Mouse (Mus musculus) CH12.LX (cell line): ENCODE measurements around the gene Zfp697. TPM values are rescaled to one million over a fixed set of nuclear protein-coding genes. Genes with fewer than 3 reads are reported as not detected.

ENCODE experiments used
- DNase-seq: peaks from one replicate; pipeline ENCODE4 v3.0.0-alpha.2; 2013; ENCODE audit errors: extremely low read depth
- H3K27ac ChIP-seq: 2 replicates; pipeline ENCODE4 v1.5.1; 2012; ENCODE audit warnings: low read depth, mild to moderate bottlenecking, control low read depth, moderate library complexity; ENCODE audit not compliant: insufficient read depth
- H3K27me3 ChIP-seq: replicated peaks from 2 replicates; pipeline ENCODE3; 2012; ENCODE audit warnings: inconsistent platforms
- H3K36me3 ChIP-seq, 2 experiments: replicated peaks in 1 of 2; 2 replicates each; pipeline versions ENCODE3 to v1.6.1; 2012; ENCODE audit warnings: inconsistent platforms in 1 of 2, low read length in 1 of 2, mild to moderate bottlenecking in 1 of 2, mixed read lengths in 1 of 2, moderate library complexity in 1 of 2; ENCODE audit not compliant: control insufficient read depth in 1 of 2, insufficient read depth in 1 of 2
- H3K4me1 ChIP-seq, 2 experiments: 2 replicates each; pipeline ENCODE4 v1.6.1; 2012; ENCODE audit warnings: inconsistent platforms in 1 of 2, moderate library complexity in 1 of 2; ENCODE audit not compliant: insufficient read depth in 2 of 2, control insufficient read depth in 1 of 2
- H3K4me2 ChIP-seq: 2 replicates; pipeline ENCODE4 v1.6.1; 2012; ENCODE audit warnings: low read depth, mild to moderate bottlenecking, control low read depth; ENCODE audit not compliant: poor library complexity, insufficient read depth, severe bottlenecking
- H3K4me3 ChIP-seq, 3 experiments: fragments of 150-350 bp in 1 of 3; sonication (generic) in 1 of 3; replicated peaks in 1 of 3; 2 replicates each; pipeline versions ENCODE3 to v1.5.1; 2011 to 2012; ENCODE audit warnings: low read depth in 2 of 3, low read length in 2 of 3, mild to moderate bottlenecking in 2 of 3, moderate library complexity in 2 of 3, control low read depth in 1 of 3, improper control_type of control experiment in 1 of 3, inconsistent platforms in 1 of 3, mixed read lengths in 1 of 3; ENCODE audit not compliant: poor library complexity in 1 of 3
- H3K79me2 ChIP-seq: replicated peaks from 2 replicates; pipeline ENCODE4 v1.6.1; 2012; ENCODE audit warnings: mild to moderate bottlenecking, moderate library complexity; ENCODE audit not compliant: control insufficient read depth, poor library complexity, insufficient read depth, severe bottlenecking; ENCODE audit errors: extremely low read depth
- H3K9ac ChIP-seq: 2 replicates; pipeline ENCODE4 v1.6.1; 2012; ENCODE audit warnings: low read depth, mild to moderate bottlenecking, control low read depth, moderate library complexity; ENCODE audit not compliant: insufficient read depth
- H3K9me3 ChIP-seq: replicated peaks from 2 replicates; pipeline ENCODE3; 2012; ENCODE audit warnings: low read length, inconsistent platforms, mixed read lengths
- BHLHE40 ChIP-seq: IDR thresholded peaks from 2 replicates; pipeline ENCODE4 v1.6.1; 2011; ENCODE audit warnings: mild to moderate bottlenecking, low read depth, low read length, improper control_type of control experiment
- CTCF ChIP-seq, 2 experiments: IDR thresholded peaks in 1 of 2; conservative IDR thresholded peaks in 1 of 2; 2 replicates each; pipeline ENCODE4 v1.5.1; 2011 to 2012; ENCODE audit warnings: low read depth in 2 of 2, low read length in 2 of 2, improper control_type of control experiment in 1 of 2, inconsistent platforms in 1 of 2, mild to moderate bottlenecking in 1 of 2, moderate library complexity in 1 of 2
- ELF1 ChIP-seq: IDR thresholded peaks from 2 replicates; pipeline ENCODE4 v1.6.1; 2014; ENCODE audit warnings: low read depth, mild to moderate bottlenecking, inconsistent platforms, low read length, improper control_type of control experiment
- EP300 ChIP-seq: IDR thresholded peaks from 2 replicates; pipeline ENCODE4 v1.6.1; 2011; ENCODE audit warnings: low read length, improper control_type of control experiment
- ETS1 ChIP-seq: conservative IDR thresholded peaks from 2 replicates; pipeline ENCODE4 v1.6.1; 2012; ENCODE audit warnings: low read depth, mild to moderate bottlenecking, inconsistent platforms, low read length, improper control_type of control experiment, moderate library complexity
- GABPA ChIP-seq: IDR thresholded peaks from 2 replicates; pipeline ENCODE4 v1.6.1; 2012; ENCODE audit warnings: low read depth, low read length, improper control_type of control experiment, inconsistent platforms; ENCODE audit not compliant: insufficient replicate concordance
- HCFC1 ChIP-seq: IDR thresholded peaks from 2 replicates; pipeline ENCODE4 v1.6.1; 2012; ENCODE audit warnings: low read depth, mild to moderate bottlenecking, inconsistent platforms, low read length, improper control_type of control experiment
- IRF4 ChIP-seq: IDR thresholded peaks from 2 replicates; pipeline ENCODE4 v1.6.1; 2014; ENCODE audit warnings: low read depth, mild to moderate bottlenecking, inconsistent platforms, low read length, improper control_type of control experiment
- JUND ChIP-seq: conservative IDR thresholded peaks from 2 replicates; pipeline ENCODE4 v1.6.1; 2011; ENCODE audit warnings: low read depth, low read length, improper control_type of control experiment
- KAT2A ChIP-seq: IDR thresholded peaks from 2 replicates; pipeline ENCODE4 v1.6.1; 2012; ENCODE audit warnings: low read length, improper control_type of control experiment, inconsistent platforms; ENCODE audit not compliant: insufficient replicate concordance
- MAFK ChIP-seq: IDR thresholded peaks from 2 replicates; pipeline ENCODE4 v1.6.1; 2011; ENCODE audit warnings: low read length, improper control_type of control experiment; ENCODE audit not compliant: insufficient replicate concordance
- MEF2A ChIP-seq: IDR thresholded peaks from 2 replicates; pipeline ENCODE4 v1.6.1; 2014; ENCODE audit warnings: low read depth, mild to moderate bottlenecking, inconsistent platforms, low read length, improper control_type of control experiment, borderline replicate concordance
- MXI1 ChIP-seq: IDR thresholded peaks from 2 replicates; pipeline ENCODE4 v1.6.1; 2011; ENCODE audit warnings: mild to moderate bottlenecking, low read depth, low read length, improper control_type of control experiment
- MYC ChIP-seq: IDR thresholded peaks from 2 replicates; pipeline ENCODE4 v1.6.1; 2011; ENCODE audit warnings: low read depth, mild to moderate bottlenecking, improper control_type of control experiment, low read length
- NELFE ChIP-seq: IDR thresholded peaks from 2 replicates; pipeline ENCODE4 v1.6.1; 2011; ENCODE audit warnings: low read depth, low read length, improper control_type of control experiment
- NRF1 ChIP-seq: IDR thresholded peaks from 2 replicates; pipeline ENCODE4 v1.6.1; 2014; ENCODE audit warnings: low read depth, mild to moderate bottlenecking, inconsistent platforms, low read length, improper control_type of control experiment, moderate library complexity
- POLR2A ChIP-seq: IDR thresholded peaks from 2 replicates; pipeline ENCODE4 v1.6.1; 2011; ENCODE audit warnings: low read depth, mild to moderate bottlenecking, improper control_type of control experiment, low read length
- POLR2AphosphoS2 ChIP-seq: IDR thresholded peaks from 2 replicates; pipeline ENCODE4 v1.6.1; 2011; ENCODE audit warnings: low read depth, low read length, improper control_type of control experiment
- RAD21 ChIP-seq: IDR thresholded peaks from 2 replicates; pipeline ENCODE4 v1.6.1; 2011; ENCODE audit warnings: low read depth, mild to moderate bottlenecking, low read length, improper control_type of control experiment, moderate library complexity
- RCOR1 ChIP-seq: conservative IDR thresholded peaks from 2 replicates; pipeline ENCODE4 v1.6.1; 2012; ENCODE audit warnings: low read depth, mild to moderate bottlenecking, inconsistent platforms, low read length, improper control_type of control experiment
- SIN3A ChIP-seq: IDR thresholded peaks from 2 replicates; pipeline ENCODE4 v1.6.1; 2012; ENCODE audit warnings: low read length, improper control_type of control experiment, inconsistent platforms
- TBP ChIP-seq: conservative IDR thresholded peaks from 2 replicates; pipeline ENCODE4 v1.6.1; 2011; ENCODE audit warnings: low read depth, low read length, improper control_type of control experiment
- TCF12 ChIP-seq: IDR thresholded peaks from 2 replicates; pipeline ENCODE4 v1.6.1; 2014; ENCODE audit warnings: low read depth, mild to moderate bottlenecking, inconsistent platforms, low read length, improper control_type of control experiment
- USF1 ChIP-seq: IDR thresholded peaks from 2 replicates; pipeline ENCODE4 v1.6.1; 2014; ENCODE audit warnings: low read depth, mild to moderate bottlenecking, inconsistent platforms, low read length, improper control_type of control experiment
- dilution Hi-C: fragments of 300-500 bp; cut with MboI; formaldehyde crosslinking; loops from 2 replicates; pipeline ENCODE4 v1.14.3; 2020; ENCODE audit warnings: low sequenced_read_pairs; ENCODE audit not compliant: extremely low pct_unique_long_range_greater_than_20kb, extremely low pct_ligation_motif_present
- in situ Hi-C: fragments of 300-500 bp; cut with MboI; formaldehyde crosslinking; loops from 3 replicates; pipeline ENCODE4 v1.14.3; 2019; ENCODE audit warnings: low sequenced_read_pairs, low pct_ligation_motif_present, low pct_unique_long_range_greater_than_20kb, mixed read lengths
- polyA plus RNA-seq: library from polyadenylated mRNA; unstranded; fragments of >175 nt; gene quantifications from 2 replicates; pipeline ENCODE4 v1.2.1, GENCODE M21; 2012; ENCODE audit warnings: low read depth; ENCODE audit not compliant: insufficient read length
- total RNA-seq, 2 experiments: library from RNA; depleted of rRNA; stranded (reverse); fragments of 300-350 nt in 1 of 2; fragments of >200 nt in 1 of 2; gene quantifications; 2 replicates each; pipeline ENCODE4 v1.2.3; 2012 to 2014

Gene Zfp697
- total and polyA plus RNA-seq, 3 experiments = not detected

- no peak overlapping the region for H3K9ac ChIP-seq
- no peaks in the 10 kb centered on the region for H3K36me3 ChIP-seq
- dilution Hi-C loops (no loop called here), in situ Hi-C loops (no loop called here)
- H3K27me3 ChIP-seq = peaks cover 19% of the 10 kb centered on the region
- TF ChIP-seq EP300 = no peak
- no peak for TF ChIP-seq TCF12
- TF ChIP-seq ELF1 = no peak
- TF ChIP-seq ETS1 = no peak
- no peak for TF ChIP-seq POLR2A
- TF ChIP-seq SIN3A = no peak
- TF ChIP-seq USF1 = no peak
- TF ChIP-seq HCFC1 = no peak
- H3K27ac ChIP-seq = no peak overlapping the region
- H3K4me3 ChIP-seq = peak overlapping the region in 1 of 3 experiments; percentile 58
- no peak for DNase-seq
- no peaks in the 10 kb centered on the region; the same call in 1 of the 2 replicates for H3K79me2 ChIP-seq
- H3K9me3 ChIP-seq = no peaks in the 10 kb centered on the region
- no peak overlapping the region for H3K4me2 ChIP-seq
- H3K4me1 ChIP-seq = peaks cover 15 to 45% of the 10 kb centered on the region in 2 experiments
Observed at GRCm38 (mm10) chr3:98426749-98427148, 44.5 kb downstream of the Zfp697 start.

DNA sequence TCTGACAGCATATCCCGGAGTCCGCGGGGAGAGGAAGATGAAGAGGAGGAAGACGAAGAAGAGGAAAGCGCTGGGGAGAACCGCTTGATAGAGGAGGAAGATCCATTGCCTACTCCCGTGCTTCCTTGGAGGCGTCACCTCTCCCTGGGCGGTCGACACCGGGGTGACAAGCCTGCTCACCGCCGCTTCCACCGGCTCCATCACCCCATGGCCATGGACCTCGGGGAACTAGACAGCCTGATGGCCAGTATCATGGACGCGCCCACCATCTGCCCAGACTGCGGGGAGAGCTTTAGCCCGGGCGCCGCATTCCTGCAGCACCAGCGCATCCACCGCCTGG is 45.0 kb downstream of the Zfp697 start:
- H3K4me1 ChIP-seq = peaks cover 15 to 45% of the 10 kb centered on the region in 2 experiments
- no peaks in the 10 kb centered on the region for H3K9me3 ChIP-seq
- no peak overlapping the region for H3K27ac ChIP-seq
- H3K79me2 ChIP-seq = no peaks in the 10 kb centered on the region
- H3K36me3 ChIP-seq = no peaks in the 10 kb centered on the region
- TF ChIP-seq ETS1 (no peak), TCF12 (no peak), NELFE (no peak), ELF1 (no peak), KAT2A (no peak), BHLHE40 (no peak), RAD21 (no peak), GABPA (no peak), TBP (no peak), MAFK (no peak), NRF1 (no peak), IRF4 (no peak), JUND (no peak), RCOR1 (no peak), MYC (no peak), MEF2A (no peak), SIN3A (no peak), POLR2AphosphoS2 (no peak), CTCF (conservative IDR thresholded peaks at IDR 0.05 in 1 of 2, IDR thresholded peaks at IDR 0.05 in 1 of 2; ENCODE audit: low read depth in 2 of 2, low read length in 2 of 2) (no peak), MXI1 (no peak)
- dilution Hi-C loops = no loop called here
- H3K4me2 ChIP-seq = peak overlapping the region; percentile 85
- H3K27me3 ChIP-seq = peaks cover 19% of the 10 kb centered on the region
- H3K4me3 ChIP-seq = peak overlapping the region in 1 of 3 experiments; percentile 58
- in situ Hi-C loops = no loop called here
- DNase-seq = no peak
- no peak overlapping the region for H3K9ac ChIP-seq
